Mouse (Mus musculus): ENCODE measurements around the gene Sox10. TPM values are rescaled to one million over a fixed set of nuclear protein-coding genes. Genes with fewer than 3 reads are reported as not detected.

The Sox10 gene
- polyA plus RNA-seq, 2 experiments = 9.0 to 20.3 TPM

DNA sequence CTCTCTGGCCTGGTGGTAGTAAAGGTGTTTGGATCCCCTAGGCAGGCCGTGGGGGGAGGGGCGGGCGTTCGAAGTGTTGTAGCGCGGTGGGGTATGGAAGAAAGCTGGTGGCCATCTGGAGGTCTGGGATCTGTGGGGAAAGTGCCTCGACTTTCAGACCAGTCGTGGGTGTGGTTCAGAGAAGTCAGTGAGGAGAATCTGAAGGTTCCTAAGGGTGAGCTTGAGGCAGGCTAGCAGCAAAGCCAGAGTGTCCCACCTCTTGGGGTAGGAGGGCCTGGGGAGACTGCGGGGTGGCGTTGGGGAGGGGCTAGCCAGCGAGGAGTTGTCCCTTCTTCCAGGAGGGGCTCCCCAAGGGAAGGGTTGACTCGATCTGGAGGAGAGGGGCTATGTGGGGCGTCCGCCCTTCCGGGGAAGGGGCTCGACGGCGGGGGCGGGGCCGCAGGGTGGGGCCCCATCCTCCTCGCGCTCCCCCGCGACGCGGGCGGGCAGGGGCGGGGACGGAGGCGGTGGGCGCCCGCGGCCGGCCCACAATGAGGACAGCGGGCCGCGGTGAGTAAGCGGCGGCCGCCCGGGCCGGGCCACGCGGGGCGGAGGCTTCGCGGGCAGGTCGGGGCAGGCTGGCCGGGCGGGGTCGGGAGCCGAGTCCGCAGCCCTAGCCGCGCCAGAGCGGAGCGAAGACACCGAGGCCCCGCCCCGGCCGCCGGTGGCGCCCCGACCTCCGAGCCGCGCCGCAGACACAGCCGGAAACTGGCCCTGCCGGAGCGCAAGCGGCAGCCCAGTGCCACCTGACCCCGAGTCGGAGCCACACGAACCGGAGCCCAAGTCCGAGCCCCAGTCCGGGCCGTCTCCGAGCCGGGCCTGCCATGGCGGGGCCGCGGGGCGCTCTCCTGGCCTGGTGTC, 56.4 kb downstream of the Sox10 start, which contains the start of gene Micall1:
TSS of gene Micall1 (plus strand) at position 478 of the 900 bp plus-strand sequence.
- DNase-seq (ENCODE audit: low spot score) (peak; percentile 53), ATAC-seq (ENCODE audit: low FRiP score, low read depth) (peak; percentile 79)
- H3K4me2 ChIP-seq (replicated peaks; ENCODE audit: low read depth, low read length, severe bottlenecking) = peak within 1 kb of the TSS; percentile 95
- H3K4me3 ChIP-seq (replicated peaks; ENCODE audit: low read length) = peak within 1 kb of the TSS; percentile 93
- peaks cover 20% of the 10 kb centered on the region for H3K4me1 ChIP-seq (ENCODE audit: control insufficient read depth, insufficient read depth, low read length)
- peak within 1 kb of the TSS; percentile 83 for H3K27ac ChIP-seq (replicated peaks; ENCODE audit: low read depth, low read length)
- H3K27me3 ChIP-seq (ENCODE audit: control insufficient read depth, insufficient read depth, low read length) = no peaks in the 10 kb centered on the region
- under 1% methylated on average over 30 of the region's 85 CpGs for WGBS
- no peak for TF ChIP-seq POLR2A (IDR thresholded peaks at IDR 0.05; ENCODE audit: borderline replicate concordance, extremely low read depth, insufficient read depth, insufficient read length)
- H3K36me3 ChIP-seq (ENCODE audit: control insufficient read depth, insufficient read depth, low read length) = peaks cover 9% of the 10 kb centered on the region; the same call in 1 of the 2 replicates
- peak within 1 kb of the TSS; percentile 89 for H3K9ac ChIP-seq (ENCODE audit: low read depth, low read length, severe bottlenecking)
- H3K9me3 ChIP-seq (ENCODE audit: control insufficient read depth, low read length) = no peaks in the 10 kb centered on the region

- H3K27ac ChIP-seq (replicated peaks; ENCODE audit: low read depth, low read length) = peak overlapping the region; percentile 83
- DNase-seq (ENCODE audit: low spot score) (peak; percentile 46), ATAC-seq (ENCODE audit: low FRiP score, low read depth) (no peak)
- TF ChIP-seq POLR2A (IDR thresholded peaks at IDR 0.05; ENCODE audit: borderline replicate concordance, extremely low read depth, insufficient read depth, insufficient read length) = no peak
- peaks cover 4% of the 10 kb centered on the region; the same call in 1 of the 2 replicates for H3K36me3 ChIP-seq (ENCODE audit: control insufficient read depth, insufficient read depth, low read length)
- peaks cover 20% of the 10 kb centered on the region for H3K4me1 ChIP-seq (ENCODE audit: control insufficient read depth, insufficient read depth, low read length)
- H3K9me3 ChIP-seq (ENCODE audit: control insufficient read depth, low read length) = no peaks in the 10 kb centered on the region
- peak overlapping the region; percentile 93 for H3K4me3 ChIP-seq (replicated peaks; ENCODE audit: low read length)
- peak overlapping the region; percentile 89 for H3K9ac ChIP-seq (ENCODE audit: low read depth, low read length, severe bottlenecking)
- H3K4me2 ChIP-seq (replicated peaks; ENCODE audit: low read depth, low read length, severe bottlenecking) = peak overlapping the region; percentile 95
- WGBS = 14% methylated on average over 7 of the region's 7 CpGs
- H3K27me3 ChIP-seq (ENCODE audit: control insufficient read depth, insufficient read depth, low read length) = no peaks in the 10 kb centered on the region
Measured at GRCm38 (mm10) chr15:79107966-79108365, 57.1 kb downstream of the Sox10 start.

DNA sequence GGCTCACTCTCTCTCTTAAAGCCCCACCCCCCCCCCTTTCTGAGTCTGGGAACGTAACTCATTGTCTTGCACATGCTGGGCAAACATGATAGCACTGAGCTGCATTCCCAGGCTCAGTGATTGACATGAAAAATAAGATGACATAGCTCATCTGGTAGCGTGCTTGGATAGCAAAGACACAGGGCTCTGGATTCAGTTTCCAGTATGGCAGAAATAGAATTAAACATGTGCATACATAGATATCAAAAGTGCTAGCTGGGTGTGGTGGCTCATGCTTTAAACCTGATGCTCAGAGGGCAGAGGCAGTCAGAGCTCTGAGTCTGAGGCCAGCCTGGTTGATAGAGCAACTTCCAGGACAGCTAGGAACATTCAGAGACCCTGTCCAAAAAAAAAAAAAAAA, 59.2 kb downstream of the Sox10 start:
- no peak for ATAC-seq (ENCODE audit: low FRiP score, low read depth)
- 45% methylated on average over 2 of the region's 2 CpGs for WGBS
- DNase-seq (ENCODE audit: low spot score) = no peak
- no peak for TF ChIP-seq POLR2A (IDR thresholded peaks at IDR 0.05; ENCODE audit: borderline replicate concordance, extremely low read depth, insufficient read depth, insufficient read length)
- Histone ChIP-seq H3K36me3 (ENCODE audit: control insufficient read depth, insufficient read depth, low read length) (no peaks in the 10 kb centered on the region), H3K4me3 (replicated peaks; ENCODE audit: low read length) (no peak overlapping the region), H3K9ac (ENCODE audit: low read depth, low read length, severe bottlenecking) (no peak overlapping the region), H3K4me2 (replicated peaks; ENCODE audit: low read depth, low read length, severe bottlenecking) (no peak overlapping the region), H3K9me3 (ENCODE audit: control insufficient read depth, low read length) (no peaks in the 10 kb centered on the region), H3K27me3 (ENCODE audit: control insufficient read depth, insufficient read depth, low read length) (no peaks in the 10 kb centered on the region), H3K27ac (replicated peaks; ENCODE audit: low read depth, low read length) (no peak overlapping the region), H3K4me1 (ENCODE audit: control insufficient read depth, insufficient read depth, low read length) (peaks cover 22% of the 10 kb centered on the region)

Other genes starting within 250 kb of the Sox10 start
- gene Lgals1, start 238.5 kb downstream of the Sox10 start, polyA plus RNA-seq (2012; rRNA removed) = 2,106 and 2,309 TPM in 2 replicates
- 2,467 and 2,738 TPM in 2 replicates for gene Lgals1, start 238.5 kb downstream of the Sox10 start, polyA plus RNA-seq (2014; fragmentation: Nextera tagmentation; extraction: Ambion mirVana)
- gene Nol12, start 230.3 kb downstream of the Sox10 start, polyA plus RNA-seq (2012; rRNA removed) = 38.8 and 41.0 TPM in 2 replicates
- 50.6 and 53.1 TPM in 2 replicates for gene Nol12, start 230.3 kb downstream of the Sox10 start, polyA plus RNA-seq (2014; fragmentation: Nextera tagmentation; extraction: Ambion mirVana)
- 64.4 and 72.3 TPM in 2 replicates for gene Triobp, start 217.5 kb downstream of the Sox10 start, polyA plus RNA-seq (2012; rRNA removed)
- gene Triobp, start 217.5 kb downstream of the Sox10 start, polyA plus RNA-seq (2014; fragmentation: Nextera tagmentation; extraction: Ambion mirVana) = 44.7 and 46.8 TPM in 2 replicates
- 390 and 433 TPM in 2 replicates for gene H1f0, start 136.8 kb downstream of the Sox10 start, polyA plus RNA-seq (2012; rRNA removed)
- 250 and 278 TPM in 2 replicates for gene H1f0, start 136.8 kb downstream of the Sox10 start, polyA plus RNA-seq (2014; fragmentation: Nextera tagmentation; extraction: Ambion mirVana)
- gene Galr3, start 123.4 kb downstream of the Sox10 start, polyA plus RNA-seq (2012; rRNA removed) = 0.39 and 0.49 TPM in 2 replicates
- not detected in 2 replicates for gene Galr3, start 123.4 kb downstream of the Sox10 start, polyA plus RNA-seq (2014; fragmentation: Nextera tagmentation; extraction: Ambion mirVana)
- gene Ankrd54, start 102.3 kb downstream of the Sox10 start, polyA plus RNA-seq (2012; rRNA removed) = 58.3 and 72.3 TPM in 2 replicates
- 44.4 and 54.3 TPM in 2 replicates for gene Ankrd54, start 102.3 kb downstream of the Sox10 start, polyA plus RNA-seq (2014; fragmentation: Nextera tagmentation; extraction: Ambion mirVana)
- gene Eif3l, start 90.1 kb downstream of the Sox10 start, polyA plus RNA-seq (2012; rRNA removed) = 198 and 206 TPM in 2 replicates
- gene Eif3l, start 90.1 kb downstream of the Sox10 start, polyA plus RNA-seq (2014; fragmentation: Nextera tagmentation; extraction: Ambion mirVana) = 214 and 219 TPM in 2 replicates
- 31.0 and 35.4 TPM in 2 replicates for gene Micall1, start 56.3 kb downstream of the Sox10 start, polyA plus RNA-seq (2012; rRNA removed)
- gene Micall1, start 56.3 kb downstream of the Sox10 start, polyA plus RNA-seq (2014; fragmentation: Nextera tagmentation; extraction: Ambion mirVana) = 12.8 and 14.8 TPM in 2 replicates
- gene Polr2f, start 24.2 kb downstream of the Sox10 start, polyA plus RNA-seq (2012; rRNA removed) = 116 and 192 TPM in 2 replicates
- gene Polr2f, start 24.2 kb downstream of the Sox10 start, polyA plus RNA-seq (2014; fragmentation: Nextera tagmentation; extraction: Ambion mirVana) = 326 and 334 TPM in 2 replicates
- 3.8 and 4.7 TPM in 2 replicates for gene 1700088E04Rik, start 24.0 kb downstream of the Sox10 start, polyA plus RNA-seq (2012; rRNA removed)
- gene 1700088E04Rik, start 24.0 kb downstream of the Sox10 start, polyA plus RNA-seq (2014; fragmentation: Nextera tagmentation; extraction: Ambion mirVana) = 6.1 and 7.1 TPM in 2 replicates
- gene Pick1, start 63.9 kb upstream of the Sox10 start, polyA plus RNA-seq (2012; rRNA removed) = 82.4 and 82.6 TPM in 2 replicates
- gene Pick1, start 63.9 kb upstream of the Sox10 start, polyA plus RNA-seq (2014; fragmentation: Nextera tagmentation; extraction: Ambion mirVana) = 23.3 and 25.7 TPM in 2 replicates
- gene Gm49486, start 64.2 kb upstream of the Sox10 start, polyA plus RNA-seq (2012; rRNA removed) = 1.5 and 2.6 TPM in 2 replicates
- 0.89 and 1.2 TPM in 2 replicates for gene Gm49486, start 64.2 kb upstream of the Sox10 start, polyA plus RNA-seq (2014; fragmentation: Nextera tagmentation; extraction: Ambion mirVana)
- gene Slc16a8, start 89.5 kb upstream of the Sox10 start, polyA plus RNA-seq (2012; rRNA removed) = 0.16 and 0.35 TPM in 2 replicates
- gene Slc16a8, start 89.5 kb upstream of the Sox10 start, polyA plus RNA-seq (2014; fragmentation: Nextera tagmentation; extraction: Ambion mirVana) = 0.51 and 0.66 TPM in 2 replicates
- 11.7 TPM in 2 replicates for gene Baiap2l2, start 120.3 kb upstream of the Sox10 start, polyA plus RNA-seq (2012; rRNA removed)
- 8.5 and 10.9 TPM in 2 replicates for gene Baiap2l2, start 120.3 kb upstream of the Sox10 start, polyA plus RNA-seq (2014; fragmentation: Nextera tagmentation; extraction: Ambion mirVana)
- 21.8 and 27.2 TPM in 2 replicates for gene Pla2g6, start 163.2 kb upstream of the Sox10 start, polyA plus RNA-seq (2012; rRNA removed)
- 12.7 and 14.7 TPM in 2 replicates for gene Pla2g6, start 163.2 kb upstream of the Sox10 start, polyA plus RNA-seq (2014; fragmentation: Nextera tagmentation; extraction: Ambion mirVana)
- gene Maff, start 181.4 kb upstream of the Sox10 start, polyA plus RNA-seq (2012; rRNA removed) = 5.0 and 5.5 TPM in 2 replicates
- 3.0 and 3.6 TPM in 2 replicates for gene Maff, start 181.4 kb upstream of the Sox10 start, polyA plus RNA-seq (2014; fragmentation: Nextera tagmentation; extraction: Ambion mirVana)
- 121 and 163 TPM in 2 replicates for gene Tmem184b, start 238.3 kb upstream of the Sox10 start, polyA plus RNA-seq (2012; rRNA removed)
- 67.9 and 76.8 TPM in 2 replicates for gene Tmem184b, start 238.3 kb upstream of the Sox10 start, polyA plus RNA-seq (2014; fragmentation: Nextera tagmentation; extraction: Ambion mirVana)

Measured in limb, embryonic 14.5 days (tissue).